Mouse (Mus musculus) embryo, embryonic 11.5 days (tissue): ENCODE data around the gene Rbm41.

Source experiments
- DNase-seq: peaks from one replicate; pipeline ENCODE4 v3.0.0-alpha.2; 2012; ENCODE audit warnings: low read depth, low spot score

The Rbm41 gene

GRCm38 (mm10) chrX:139997740-139998690, at the start of gene Rbm41:
Gene Rbm41, minus strand, starts transcription at chrX:139998595.
- peak; percentile 41 for DNase-seq

DNA sequence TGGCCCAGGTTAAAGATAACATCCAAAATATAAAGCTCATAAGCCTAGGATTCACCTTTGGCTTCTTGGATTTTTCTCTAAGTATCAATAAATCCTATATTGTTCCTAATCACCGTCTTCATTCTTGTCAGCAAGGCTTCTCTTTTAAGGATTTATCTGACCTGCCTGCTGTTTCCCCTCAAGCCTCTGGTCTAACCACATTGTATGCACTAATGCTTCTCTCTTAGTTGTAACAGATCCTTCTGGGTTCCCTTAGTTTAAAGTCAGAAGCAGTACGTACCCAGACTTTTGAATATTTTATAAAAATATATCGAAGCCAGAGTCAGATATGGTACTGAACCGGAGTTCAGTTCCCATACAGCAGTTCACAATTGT, 283 bp upstream of the Rbm41 start:
- no peak for DNase-seq

DNA sequence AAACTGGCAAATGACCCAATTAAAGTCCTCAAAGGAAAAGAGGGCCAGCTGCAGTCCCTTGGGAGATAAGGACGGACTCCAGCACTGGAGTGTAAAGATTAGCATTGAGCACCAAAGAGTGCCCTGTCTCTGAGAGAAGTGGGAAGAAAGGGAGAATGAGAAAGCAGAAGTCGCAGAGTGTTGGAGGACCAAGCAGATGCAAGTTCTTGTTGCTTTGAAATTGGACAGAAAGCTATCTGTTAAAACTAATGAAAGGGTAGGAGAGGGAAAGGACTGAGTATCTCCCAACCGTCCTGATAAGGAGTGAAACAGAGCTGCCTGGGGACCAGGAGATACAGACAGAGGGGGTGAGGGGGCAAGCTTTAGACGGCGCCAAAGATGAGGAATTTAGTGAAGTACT, 16.3 kb downstream of the Rbm41 start:
- DNase-seq = no peak

DNA sequence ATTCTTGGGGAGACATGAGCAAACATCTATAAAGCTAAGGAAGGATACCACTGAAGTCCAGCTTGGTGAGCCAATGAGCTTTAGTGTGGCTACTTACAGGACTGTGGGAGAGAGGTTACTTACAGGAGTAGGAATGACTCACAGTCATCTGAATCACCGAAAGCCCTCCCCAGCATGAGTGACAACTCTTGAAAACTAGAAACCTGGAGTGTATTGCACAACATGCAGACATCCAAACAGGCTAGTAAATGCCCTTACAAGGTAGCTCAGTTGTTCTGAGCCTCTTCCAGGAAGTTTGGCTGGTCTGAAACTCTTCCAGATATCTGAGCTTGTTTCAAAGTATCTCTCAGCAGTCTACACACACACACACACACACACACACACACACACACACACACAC, 64.9 kb downstream of the Rbm41 start:
- no peak for DNase-seq

DNA sequence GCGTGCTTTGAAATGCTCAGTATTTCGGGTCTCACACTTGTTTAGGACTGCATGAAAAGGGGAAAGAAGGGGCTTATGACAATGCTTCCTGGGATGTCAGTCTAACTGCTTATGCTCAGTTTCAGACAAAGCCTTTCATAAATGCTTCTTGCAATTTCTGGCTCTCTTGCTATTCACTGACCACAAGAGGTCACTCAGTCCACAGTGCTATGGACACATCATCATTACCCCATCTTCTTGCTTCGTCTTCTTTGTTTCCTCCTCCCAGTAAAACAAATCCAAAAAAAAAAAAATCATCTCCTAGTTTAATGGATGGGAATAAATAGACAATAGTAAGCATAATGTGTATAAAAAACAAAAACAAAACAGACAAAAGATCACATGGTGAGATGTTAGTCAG, 65.9 kb downstream of the Rbm41 start:
- no peak for DNase-seq

DNA sequence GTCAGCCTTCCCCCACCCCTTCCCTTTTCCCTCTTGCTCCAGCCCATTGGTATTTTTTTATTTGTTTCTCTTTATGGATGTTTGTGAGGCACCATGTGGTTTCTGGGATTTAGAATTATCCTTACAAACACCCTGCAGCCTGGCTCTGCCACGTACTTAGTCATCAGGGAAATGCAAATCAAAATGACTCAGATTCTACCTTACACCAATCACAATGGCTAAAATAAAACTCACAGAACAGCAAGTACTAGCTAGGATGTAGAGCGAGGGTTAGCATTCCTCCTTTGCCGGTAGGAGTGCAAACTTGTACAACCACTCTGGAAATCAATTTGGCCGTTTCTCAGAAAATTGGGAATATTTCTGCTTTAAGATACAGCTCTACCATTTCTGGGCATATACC, 77.8 kb downstream of the Rbm41 start:
- no peak for DNase-seq

DNA sequence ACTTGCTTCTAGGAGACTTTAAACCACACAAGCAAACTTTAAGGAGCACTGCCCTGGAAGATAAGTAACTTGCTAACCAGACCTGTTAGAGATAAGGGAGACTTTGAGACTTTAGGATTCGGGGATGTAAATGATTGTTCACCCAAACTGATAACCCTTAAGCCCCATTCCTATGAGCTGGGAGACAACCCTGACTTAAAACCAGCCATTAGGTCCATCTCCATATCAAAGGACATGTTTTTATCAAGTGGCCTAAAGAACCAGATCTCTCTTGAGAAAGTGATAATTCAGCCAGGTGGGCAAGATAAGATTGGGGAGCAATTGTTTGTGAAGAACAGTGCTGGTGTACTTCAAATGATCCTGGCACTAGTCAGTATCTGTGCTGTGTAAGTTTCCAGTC, 107.0 kb downstream of the Rbm41 start:
- no peak for DNase-seq

DNA sequence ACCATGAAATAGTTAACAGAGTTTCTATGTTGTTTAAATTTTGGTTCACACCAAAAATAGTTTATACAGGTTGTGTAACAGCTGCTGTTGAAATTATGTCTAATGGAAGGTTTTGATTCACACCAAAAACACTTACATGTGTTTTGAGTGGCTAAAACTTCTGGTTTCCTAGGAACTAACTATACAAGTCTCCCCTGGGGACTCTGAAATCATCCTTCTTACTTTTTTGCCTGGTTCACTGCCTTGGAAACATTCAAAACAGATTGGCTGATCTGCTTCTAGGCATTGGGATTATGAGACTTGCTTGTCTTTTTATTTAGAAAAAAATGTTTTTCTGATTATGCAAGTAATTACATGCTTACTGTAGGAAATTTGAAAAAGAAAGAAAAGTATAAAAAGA, 115.2 kb downstream of the Rbm41 start:
- DNase-seq = no peak

- DNase-seq = no peak
Observed at GRCm38 (mm10) chrX:139877936-139878335, 120.5 kb downstream of the Rbm41 start.

GRCm38 (mm10) chrX:139877105-139877504, 121.3 kb downstream of the Rbm41 start:
- DNase-seq = no peak

DNA sequence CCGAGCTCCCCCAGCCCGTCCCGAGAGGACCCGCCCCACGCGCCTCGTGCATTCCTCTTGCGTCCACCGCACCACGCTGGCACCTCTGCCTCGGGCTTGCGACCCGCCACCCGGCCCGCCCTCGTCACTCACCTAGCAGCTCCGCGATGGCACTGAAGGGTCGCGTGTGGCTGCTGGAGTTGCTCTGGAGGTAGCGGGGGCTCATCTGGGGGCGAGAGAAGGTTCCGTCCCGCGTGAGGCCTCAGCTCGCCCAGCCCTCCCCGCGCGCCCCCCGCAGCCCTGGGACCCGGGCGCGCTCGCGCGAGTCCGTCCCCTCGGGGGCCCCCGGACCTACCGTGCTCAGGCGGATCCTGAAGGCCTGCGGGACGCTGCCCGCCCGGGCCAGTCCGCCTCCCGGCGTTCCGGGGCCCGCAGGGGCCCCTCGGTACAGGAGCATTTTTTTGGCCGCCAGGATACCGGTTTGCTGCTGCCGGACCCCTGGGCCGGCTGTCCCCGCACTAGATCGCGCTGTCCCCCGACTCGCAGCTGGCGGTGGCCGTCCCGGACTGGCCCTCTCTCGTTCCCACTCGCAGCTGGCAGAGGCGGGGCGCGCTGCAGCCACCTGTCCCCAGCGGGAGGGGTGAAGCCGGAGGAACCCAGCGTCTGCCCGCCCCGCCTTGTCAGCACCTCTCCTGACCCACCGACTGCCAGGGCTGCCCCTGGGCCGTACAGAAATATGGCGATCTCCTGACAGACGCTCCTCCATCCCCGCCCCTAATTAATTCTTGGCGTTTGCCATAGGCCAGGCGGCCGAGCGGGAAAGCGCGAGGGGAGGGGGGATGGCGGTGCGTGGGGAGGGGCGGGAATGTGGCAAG, 127.2 kb downstream of the Rbm41 start, which contains the start of gene Morc4:
Gene Morc4 (minus strand): TSS at position 740 of the 854 bp plus-strand sequence.
- peak; percentile 41 for DNase-seq

DNA sequence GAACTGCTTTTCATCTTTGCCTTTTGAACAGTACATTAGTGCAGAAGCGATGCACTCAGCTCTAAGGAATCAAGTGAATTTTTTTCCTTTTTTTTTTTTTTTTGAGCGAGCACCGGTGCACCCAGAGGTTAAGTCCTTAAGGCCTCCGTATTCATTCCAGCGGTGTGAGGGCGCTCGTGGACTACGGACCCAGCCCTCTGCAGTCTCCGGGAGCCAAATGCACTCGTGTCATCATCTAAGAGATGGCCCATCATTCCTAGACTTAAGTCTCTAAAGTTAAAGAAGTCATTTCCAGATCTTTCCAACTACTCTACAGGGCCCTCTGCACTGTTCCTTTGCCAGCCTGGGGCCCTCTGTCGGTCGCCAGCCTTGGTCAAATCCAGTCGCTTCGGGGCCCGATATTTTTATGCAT, 128.1 kb downstream of the Rbm41 start:
- DNase-seq = peak; percentile 8

GRCm38 (mm10) chrX:139859402-139859801, 139.0 kb downstream of the Rbm41 start:
- no peak for DNase-seq

- no peak for DNase-seq
Observed at GRCm38 (mm10) chrX:139854795-139855194, 143.6 kb downstream of the Rbm41 start.

- no peak for DNase-seq
Observed at GRCm38 (mm10) chrX:139841091-139841490, 157.3 kb downstream of the Rbm41 start.
